Mouse (Mus musculus): ENCODE data around the gene Igfbp6.

Igfbp6 gene

DNA sequence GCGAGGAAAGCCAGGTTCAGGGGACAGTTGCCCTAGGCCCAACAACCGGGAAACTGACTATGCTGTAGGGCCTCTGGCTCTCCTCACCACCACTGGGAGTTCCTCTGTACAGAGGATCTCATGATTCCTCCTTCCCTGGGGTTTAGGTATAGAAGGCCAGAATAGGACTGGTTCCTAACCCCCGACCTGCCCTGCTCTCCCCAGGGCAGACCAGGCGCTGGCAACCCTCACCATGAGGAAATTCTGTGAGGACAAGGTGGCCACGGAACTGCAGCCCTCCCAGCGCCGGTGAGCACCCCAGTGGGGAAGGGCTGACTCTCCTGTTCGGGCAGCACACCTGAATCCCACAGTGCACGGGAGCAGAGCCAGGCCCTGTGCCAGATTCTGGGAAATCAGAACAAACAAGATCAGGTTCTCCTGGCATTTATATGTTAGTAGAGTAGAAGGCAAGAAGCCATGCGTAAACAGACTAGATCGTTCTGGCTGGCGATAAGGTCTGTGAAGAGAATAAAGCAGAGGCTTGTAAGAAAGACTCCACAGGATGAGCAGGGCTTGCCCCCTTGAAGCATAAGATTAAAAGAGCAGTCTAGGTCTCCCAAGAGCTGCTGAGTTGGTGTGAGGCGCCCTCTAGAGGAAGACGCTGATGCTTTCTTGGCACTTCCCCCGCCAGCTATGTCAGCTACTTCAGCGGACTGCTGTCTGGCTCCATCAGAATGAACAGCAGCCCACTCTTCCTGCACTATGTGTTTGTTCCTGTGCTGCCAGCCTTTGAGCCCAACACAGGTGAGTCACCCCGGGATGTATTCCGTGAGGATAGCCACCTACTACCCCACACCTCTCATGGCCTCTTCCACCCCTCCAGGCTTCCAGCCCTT lies 35.3 kb upstream of the Igfbp6 start:
- peak; percentile 75 for DNase-seq (ENCODE audit: low spot score)

DNA sequence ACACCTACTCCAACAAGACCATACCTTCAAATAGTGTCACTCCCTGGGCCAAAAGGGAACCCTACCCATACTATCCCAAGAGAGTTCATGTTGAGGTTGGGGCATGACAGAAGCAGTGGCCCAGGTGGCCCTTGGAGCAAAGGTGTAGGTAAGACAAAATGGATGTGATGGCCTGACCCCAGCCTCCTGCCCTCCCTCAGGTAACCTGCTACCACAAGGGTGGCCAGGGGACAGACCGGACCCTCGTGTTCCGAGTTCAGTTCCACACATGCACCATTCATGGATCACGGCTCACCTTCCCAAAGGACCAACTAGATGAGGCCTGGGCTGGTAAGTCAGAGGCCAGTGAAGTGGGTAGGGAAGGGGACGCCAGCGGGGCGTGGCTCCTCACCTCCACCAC lies 33.9 kb upstream of the Igfbp6 start:
- DNase-seq (ENCODE audit: low spot score): no peak

DNA sequence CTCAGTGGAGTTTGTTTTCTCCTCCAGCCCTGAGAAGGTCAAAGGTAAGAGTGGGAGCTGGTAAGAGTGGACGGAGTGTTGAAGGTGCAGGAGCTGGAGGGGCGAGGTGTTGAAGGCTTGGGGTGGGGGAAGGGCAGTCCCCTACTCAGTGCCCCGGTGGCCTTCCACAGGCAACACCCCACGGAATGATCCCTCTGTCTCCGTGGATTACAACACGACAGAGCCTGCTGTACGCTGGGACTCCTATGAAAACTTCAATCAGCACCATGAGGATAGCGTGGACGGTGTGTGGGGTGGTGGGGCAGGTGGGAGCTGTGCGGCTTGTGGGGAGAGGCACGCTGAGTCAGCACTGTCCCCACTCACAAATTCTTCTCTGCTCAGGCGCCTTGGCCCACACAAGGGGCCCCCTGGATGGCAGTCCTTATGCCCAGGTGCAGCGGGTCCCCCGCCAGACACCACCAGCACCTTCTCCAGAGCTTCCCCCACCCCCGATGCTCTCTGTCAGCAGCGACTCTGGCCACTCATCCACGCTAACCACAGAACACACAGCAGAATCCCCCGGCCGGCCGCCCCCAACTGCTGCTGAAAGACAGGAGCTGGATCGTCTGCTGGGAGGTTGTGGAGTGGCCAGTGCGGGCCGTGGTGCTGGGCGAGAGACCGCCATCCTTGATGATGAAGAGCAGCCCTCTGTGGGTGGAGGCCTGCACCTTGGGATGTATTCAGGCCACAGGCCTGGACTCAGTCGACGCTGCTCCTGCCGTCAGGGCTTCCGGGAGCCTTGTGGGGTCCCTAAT lies 33.3 kb upstream of the Igfbp6 start:
- no peak for DNase-seq (ENCODE audit: low spot score)

DNA sequence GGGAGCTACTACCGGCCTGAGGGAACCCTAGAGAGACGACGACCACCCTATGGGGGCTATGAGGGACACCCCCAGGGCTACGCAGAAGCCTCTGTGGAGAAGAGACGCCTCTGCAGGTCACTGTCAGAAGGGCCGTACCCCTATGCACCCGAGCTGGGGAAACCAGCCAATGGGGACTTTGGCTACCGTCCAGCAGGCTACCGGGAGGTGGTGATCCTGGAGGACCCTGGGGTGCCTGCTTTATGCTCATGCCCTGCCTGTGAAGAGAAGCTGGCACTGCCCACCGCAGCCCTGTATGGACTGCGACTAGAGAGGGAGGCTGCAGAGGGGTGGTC lies 32.7 kb upstream of the Igfbp6 start:
- no peak for DNase-seq (ENCODE audit: low spot score)

DNA sequence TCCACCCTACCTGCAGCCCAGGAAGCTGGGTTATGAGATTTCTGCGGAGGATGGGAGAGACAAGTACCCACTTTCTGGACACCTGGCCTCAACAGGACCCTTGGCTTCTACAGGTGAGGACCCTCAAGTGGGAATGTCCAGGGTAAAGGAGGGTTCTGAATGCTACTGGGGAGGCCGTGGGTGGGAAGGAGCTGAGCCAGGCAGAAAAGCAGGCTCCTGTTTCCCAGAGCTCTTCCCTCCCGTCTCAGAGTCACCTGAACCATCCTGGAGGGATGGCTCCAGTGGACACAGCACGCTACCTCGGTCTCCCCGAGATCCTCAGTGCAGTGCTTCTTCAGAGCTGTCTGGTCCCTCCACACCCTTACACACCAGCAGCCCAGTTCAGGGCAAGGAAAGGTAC lies 32.0 kb upstream of the Igfbp6 start:
- no peak for DNase-seq (ENCODE audit: low spot score)

DNA sequence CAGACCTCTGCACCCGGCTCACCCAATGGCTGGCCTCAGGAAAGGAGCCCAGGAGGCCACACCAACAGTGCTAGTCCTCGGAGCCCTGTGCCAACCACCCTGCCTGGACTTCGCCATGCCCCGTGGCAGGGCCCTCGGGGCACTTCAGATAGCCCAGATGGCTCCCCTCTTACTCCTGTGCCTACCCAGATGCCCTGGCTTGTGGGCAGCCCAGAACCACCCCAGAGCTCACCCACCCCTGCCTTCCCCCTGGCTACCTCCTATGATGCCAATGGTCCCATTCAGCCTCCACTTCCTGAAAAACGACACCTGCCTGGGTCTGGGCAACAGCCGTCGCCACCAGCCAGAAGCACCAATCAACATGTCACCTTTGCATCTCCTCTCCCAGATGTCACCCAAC lies 31.3 kb upstream of the Igfbp6 start:
- DNase-seq (ENCODE audit: low spot score): no peak

DNA sequence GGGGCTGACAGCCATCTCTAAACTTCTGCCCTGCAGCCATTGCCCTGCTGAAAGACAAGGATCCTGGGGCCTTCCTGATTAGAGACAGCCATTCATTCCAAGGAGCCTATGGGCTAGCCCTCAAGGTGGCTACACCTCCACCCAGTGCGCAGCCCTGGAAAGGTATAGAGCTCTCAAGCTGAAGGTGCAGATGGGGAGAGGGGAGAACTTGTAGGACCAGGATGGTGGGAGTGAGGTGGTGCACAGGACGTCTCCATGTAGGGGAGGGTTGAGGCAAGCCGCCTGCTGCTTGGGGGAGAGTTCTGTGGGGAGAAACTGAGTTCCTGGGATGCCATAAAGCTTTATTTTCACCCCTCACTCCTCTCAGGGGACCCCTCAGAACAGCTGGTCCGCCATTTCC lies 30.5 kb upstream of the Igfbp6 start:
- DNase-seq (ENCODE audit: low spot score): no peak

DNA sequence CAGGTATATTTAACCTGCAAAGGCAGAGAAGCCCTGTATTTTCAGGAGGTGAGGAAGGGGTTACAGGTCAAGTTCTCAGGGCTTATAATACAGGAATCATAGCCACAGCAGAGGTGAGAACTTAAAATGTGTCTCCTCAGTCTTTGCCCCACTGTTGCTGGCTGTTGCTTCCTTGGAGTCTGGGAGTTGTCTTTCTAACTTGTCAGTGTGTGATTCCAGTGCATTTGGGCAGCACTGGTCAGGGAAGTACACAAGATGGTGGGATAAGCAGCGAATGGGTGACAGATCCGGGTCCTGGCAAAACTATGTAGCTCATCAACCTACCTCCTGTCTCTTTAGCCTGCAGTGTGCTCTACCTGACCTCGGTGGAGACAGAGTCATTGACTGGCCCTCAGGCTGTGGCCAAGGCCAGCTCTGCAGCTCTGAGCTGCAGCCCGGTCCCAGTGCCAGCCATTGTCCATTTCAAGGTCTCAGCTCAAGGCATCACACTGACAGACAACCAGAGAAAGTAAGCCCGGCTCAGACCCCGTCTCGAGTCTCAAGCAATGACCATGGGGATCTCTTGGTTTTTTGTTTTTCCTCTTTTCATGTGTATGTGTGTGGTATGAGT lies 29.4 kb upstream of the Igfbp6 start:
- no peak for DNase-seq (ENCODE audit: low spot score)

DNA sequence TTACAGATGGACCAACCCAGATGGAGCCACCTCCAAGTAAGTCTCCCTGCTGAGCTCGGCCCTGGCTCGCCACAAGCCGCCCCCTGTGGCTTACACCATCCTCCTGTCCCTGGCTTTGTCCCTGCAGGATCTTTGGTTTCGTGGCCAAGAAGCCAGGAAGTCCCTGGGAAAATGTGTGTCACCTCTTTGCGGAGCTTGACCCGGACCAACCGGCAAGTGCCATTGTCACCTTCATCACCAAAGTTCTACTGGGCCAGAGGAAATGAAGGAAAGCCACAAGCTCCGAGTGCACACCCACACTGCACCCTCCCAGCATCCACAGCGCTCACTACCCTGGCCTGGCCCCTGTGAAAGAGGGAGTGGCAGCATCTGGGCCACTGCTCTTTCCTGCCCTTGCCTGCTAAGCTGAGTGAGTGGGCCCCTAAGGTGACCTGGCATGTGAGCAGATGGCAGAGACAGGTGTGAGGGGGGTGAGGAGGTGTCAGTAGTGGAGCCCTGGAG lies 28.4 kb upstream of the Igfbp6 start:
- DNase-seq (ENCODE audit: low spot score): peak; percentile 52

DNA sequence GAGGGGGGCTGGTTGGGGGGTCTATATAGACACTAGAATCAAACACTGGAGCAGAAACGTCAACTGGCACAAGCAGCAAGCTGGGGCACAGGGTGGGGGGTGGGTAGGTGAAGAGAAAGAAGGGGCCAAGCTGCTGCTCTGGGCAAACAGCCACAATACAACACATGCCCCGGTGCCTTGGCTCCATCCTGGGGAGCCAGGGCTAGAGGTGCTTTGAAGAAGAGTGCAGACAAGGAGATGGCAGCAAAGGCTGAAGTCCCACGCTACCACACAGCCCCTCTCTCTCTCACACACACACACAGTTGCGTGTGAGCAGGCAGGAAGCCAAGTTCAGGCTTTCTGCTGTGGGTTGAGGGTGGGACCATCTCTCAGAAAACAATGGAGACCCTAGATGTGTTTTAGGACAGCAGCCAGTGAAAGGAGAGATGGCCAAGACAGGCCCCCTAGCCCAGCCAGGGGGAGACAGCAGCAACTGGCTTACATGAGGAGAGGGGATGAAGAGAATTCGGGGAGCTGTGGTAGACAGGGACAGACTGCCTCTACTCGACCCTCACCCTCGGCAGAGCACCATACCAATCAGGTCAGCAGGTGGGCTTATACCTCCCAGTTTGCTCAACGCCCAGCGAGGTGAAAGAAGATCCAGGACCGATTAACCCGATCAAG lies 27.3 kb upstream of the Igfbp6 start:
- no peak for DNase-seq (ENCODE audit: low spot score)

DNA sequence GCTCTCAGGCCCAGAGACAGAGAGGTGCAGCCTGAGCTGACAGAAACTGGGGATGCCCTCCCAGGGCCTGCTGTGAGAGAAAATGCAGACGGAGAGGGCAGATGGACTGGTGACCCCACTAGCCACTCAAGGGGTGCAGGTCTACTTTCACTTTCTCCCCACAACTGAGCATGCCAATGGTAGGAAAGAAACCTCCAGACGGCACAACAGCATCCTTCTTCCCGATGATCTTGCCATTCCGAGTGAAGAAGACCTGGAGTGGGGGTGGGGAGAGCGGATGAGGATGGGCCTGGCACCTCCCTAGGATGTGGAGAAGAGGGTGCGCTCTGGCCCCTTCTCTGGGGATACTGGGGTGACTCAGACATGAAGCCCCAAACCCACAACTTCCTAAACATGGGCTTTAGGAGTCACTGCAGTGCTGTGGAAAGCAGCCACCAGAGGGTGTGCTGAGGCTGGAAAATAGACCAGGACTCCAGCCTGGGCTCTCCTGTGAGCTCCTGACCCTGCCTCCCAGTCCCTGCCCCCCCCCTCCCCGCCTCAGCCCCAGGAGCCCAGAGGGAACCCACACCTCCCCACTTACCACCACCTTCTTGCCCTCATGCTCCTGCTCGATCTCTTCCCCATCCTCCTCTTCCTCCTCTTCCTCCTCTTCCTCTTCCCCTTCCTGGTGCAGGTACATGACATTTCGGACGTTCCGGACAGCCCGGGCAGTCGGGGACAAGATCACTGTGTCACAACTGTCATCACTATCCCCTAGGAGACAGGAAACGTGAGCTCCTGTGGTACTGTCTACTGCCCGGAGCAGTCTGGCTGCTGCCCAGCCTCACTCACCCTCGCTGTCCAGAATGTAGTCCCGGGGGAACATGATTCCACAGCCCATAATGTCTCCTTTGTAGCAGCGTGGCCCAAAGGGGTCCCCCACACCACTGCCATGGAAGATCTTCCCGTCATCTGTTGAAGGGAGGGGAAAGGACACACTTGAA lies 26.4 kb upstream of the Igfbp6 start:
- no peak for DNase-seq (ENCODE audit: low spot score)

DNA sequence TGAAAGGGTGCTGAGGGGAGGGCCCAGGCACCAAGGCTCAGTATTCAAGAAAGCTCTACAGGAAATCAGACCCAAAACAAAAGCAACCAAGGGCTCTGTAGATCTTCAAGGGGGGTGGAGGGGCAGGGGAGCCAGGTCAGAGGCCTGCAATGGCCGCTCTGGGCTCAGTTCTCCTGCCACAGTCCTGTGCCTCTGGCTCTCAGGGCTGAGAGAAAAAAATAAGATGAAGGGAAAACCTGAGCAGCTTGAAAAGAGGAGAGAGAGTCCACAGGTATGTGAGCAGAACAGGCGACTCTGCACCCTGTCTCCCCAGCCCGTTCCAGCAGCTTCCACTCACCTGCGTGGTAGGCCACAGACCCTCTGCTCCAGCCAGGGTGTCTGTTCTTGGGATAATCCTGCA lies 25.6 kb upstream of the Igfbp6 start:
- no peak for DNase-seq (ENCODE audit: low spot score)

DNA sequence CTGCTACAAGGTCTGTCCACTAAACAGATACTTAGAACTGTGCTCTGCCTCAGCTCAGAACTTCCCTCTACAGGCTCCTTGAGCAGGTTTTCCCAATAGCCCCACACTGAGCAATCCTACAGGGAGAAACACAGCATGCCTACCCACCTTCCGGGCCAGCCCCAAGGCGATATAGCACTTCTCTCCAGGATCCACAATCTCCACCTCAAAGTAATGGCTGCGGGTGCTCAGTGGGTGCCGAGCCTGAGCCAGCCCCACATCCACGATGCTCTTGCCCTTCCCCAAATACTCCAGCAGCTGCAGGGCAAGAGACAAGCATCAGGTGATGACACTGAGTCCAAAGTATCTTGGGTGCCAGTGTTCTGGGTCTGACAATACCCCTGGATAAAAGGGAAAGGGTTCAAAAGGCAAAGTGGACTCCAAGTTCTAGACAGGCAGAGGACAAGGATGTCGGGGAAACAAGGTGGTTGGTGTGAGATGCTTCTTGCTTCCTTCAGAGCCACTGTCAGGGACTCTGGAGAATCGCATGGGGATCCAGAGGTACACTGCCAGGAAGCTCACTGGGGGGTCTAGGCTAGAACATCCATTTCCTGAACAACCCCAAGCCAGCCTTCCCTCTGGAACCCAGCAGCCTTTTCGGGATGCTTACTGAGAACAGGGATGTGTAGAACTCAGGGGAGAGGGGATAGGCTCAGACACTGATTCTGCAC lies 24.9 kb upstream of the Igfbp6 start:
- DNase-seq (ENCODE audit: low spot score): no peak

DNA sequence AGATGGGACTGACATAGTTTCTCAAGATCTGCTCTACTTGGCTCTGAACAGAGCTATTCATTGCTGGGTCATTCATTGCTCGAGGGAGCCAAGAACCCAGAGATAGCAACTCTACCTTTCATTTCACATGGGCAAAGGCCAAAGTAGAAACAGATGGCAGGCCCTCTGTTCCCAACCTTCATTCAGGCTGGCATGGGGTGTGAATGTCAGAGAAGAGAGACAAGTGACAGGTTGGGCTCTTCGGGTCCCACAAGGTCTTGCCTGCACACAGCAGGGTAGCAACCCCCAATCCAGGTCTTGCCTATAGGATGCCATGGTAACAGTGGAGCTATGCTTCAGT lies 24.4 kb upstream of the Igfbp6 start:
- DNase-seq (ENCODE audit: low spot score): no peak

DNA sequence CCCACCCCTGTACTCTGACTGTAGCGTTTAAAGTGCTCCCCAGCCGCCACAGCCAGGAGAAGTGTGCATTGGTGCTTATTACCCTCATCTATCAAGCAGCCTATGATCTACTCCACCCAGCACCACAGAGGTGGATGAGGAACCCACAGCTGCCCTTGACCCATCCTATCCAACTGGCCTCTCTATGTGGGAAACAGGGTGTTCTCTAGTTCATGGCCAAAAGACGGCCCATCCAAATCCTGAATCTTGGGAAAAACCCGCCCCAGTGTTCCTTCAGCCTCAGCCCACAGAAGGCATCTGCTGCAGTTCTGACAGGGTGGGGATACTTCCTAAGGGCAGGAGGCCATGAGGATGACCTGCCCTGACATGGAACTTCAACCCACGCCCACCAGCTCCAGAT lies 23.6 kb upstream of the Igfbp6 start:
- DNase-seq (ENCODE audit: low spot score): no peak

DNA sequence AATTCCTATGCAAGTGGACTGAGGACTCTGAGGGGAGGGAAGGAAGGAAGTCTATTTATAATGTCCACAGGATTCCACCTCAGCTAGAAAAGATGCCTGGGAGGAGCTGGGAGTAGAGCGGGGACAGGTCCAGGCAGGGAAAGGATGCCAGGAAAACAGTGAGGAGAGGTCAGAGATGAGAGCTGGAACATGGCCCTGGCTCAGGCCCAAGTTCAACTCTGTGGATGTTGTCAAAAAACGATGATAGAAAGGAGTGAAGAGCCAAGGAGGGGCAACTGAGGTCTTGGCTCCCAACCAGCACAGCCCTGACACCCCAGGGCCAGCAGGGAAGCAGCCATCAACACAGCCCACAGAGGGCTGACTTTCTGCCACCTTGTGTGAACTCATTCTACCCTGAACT lies 17.9 kb upstream of the Igfbp6 start:
- DNase-seq (ENCODE audit: low spot score): no peak

DNA sequence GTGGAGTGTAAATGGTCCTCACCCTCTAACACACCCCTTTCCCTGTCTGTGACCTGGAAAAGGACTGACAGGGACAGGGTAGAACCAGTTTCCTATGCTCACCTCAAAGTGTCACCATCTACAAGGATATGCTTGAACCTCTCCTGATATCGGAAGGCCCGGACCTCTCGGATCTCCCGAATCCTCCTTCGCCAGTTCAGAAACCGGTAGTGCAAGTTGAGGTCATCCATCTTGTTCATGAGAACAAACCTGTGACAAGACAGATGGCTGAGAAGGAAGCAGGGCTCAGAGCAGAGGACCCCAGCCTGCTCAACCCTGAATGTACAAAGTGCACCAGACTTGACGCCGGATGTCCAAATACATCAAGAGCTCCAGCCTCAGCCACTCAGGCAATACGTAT lies 10.8 kb upstream of the Igfbp6 start:
- DNase-seq (ENCODE audit: low spot score): no peak

DNA sequence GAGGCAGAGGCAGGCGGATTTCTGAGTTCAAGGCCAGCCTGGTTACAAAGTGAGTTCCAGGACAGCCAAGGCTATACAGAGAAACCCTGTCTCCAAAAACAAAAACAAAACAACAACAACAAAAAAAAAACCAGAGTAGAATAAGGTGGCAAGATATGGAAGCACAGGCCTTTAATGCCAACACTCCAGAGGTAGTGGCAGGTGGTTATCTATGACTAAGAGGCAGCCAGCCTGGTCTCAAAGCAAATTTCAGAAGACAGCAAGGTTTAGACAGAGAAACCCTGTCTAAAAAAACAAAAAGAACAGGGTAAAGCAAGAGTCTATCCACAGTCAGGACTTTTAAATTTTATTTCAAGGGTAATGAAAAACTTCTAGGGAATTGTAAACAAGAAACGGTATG lies 9.5 kb upstream of the Igfbp6 start:
- DNase-seq (ENCODE audit: low spot score): no peak

DNA sequence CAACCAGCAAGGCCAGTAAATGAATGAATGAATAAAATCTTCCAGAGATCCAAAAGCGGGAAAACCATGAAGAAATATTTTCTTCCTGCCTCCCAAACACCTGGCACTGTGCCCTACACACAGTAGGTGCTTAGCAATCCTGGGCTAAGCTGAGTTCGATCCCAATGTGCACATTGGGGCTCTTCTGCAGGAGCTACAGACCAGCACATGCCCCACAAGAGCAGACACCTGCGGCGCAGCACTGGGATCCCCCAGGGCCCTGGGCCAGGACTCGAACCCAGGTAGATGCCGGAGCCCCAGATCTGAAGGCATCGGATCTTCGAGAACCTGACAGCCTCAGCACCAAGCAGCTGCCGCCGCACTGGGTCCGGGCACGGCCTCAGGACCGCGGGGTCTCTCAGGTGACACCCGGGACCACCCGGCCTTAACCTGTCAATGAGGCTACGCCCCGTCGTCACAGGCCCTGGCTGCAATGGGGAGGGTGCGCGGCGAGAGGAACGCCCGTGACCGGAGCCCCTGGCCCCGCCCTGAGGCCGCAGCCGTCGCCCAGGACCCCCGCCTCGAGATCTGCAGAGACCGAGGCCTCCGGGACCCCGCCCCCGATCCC lies 8.5 kb upstream of the Igfbp6 start:
- no peak for DNase-seq (ENCODE audit: low spot score)

DNA sequence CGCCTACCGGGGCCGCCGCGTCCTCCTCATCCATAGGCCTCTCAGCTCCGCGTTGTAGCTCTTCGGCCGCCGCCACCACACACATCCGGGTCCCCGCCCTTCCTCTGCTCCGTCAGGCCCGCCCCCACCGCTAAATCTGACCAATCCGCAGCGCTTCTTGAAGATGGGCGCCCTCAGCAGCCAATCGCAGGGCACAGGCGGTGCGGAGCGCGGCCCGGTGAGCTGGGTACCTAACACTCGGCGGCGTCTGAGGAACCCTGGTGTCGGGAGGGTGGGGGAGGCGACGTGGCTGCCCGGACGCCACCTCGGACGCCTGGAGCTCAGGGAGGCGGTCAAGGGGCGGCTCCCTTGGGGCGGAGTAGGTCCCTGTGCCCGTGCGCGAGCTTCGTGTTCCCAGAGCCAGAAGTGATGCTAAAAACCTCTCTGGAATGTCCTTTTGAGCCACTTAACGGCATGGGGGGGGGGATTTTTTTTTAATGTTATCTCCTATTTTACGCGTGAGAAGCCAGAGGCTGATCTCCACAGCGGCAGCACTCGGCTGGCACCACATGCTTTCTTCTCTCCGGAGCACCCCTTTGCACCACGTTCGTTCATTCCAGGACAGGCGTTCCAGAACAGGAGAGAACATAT lies 7.9 kb upstream of the Igfbp6 start, which contains the start of gene Spryd3:
Gene Spryd3 (minus strand): TSS at position 106 of the 630 bp plus-strand sequence.
- DNase-seq (ENCODE audit: low spot score): peak; percentile 97
